Mouse (Mus musculus): ENCODE measurements at regions not wholly inside any gene's neighbourhood (a gene's known extent, or its start where the extent isn't known, plus 50 kb on each side); places are given as distances from the start of the nearest gene placed in this dataset.

GRCm38 (mm10) chr13:102034484-102034883 is 266.5 kb upstream of the Pik3r1 start:
- no peak for DNase-seq

DNA sequence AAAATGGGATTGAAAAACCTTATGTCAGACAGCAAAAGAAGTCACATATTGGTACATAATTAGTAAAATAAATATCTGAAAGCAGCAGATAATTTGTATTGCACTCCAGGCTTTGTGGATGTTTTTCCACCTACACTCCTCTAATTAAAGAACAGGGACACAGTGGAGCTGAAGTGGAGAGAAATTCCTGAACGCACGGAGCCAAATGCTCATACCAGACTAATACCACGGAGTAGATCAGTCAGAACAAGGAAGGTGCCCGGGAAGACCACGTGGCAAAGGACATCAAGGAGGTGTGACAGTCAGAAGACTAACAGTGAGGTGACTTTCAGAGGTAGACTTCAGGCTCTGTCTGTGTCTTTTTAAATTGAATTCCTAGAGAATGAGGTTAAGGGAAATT is 268.0 kb upstream of the Pik3r1 start:
- no peak for DNase-seq

DNA sequence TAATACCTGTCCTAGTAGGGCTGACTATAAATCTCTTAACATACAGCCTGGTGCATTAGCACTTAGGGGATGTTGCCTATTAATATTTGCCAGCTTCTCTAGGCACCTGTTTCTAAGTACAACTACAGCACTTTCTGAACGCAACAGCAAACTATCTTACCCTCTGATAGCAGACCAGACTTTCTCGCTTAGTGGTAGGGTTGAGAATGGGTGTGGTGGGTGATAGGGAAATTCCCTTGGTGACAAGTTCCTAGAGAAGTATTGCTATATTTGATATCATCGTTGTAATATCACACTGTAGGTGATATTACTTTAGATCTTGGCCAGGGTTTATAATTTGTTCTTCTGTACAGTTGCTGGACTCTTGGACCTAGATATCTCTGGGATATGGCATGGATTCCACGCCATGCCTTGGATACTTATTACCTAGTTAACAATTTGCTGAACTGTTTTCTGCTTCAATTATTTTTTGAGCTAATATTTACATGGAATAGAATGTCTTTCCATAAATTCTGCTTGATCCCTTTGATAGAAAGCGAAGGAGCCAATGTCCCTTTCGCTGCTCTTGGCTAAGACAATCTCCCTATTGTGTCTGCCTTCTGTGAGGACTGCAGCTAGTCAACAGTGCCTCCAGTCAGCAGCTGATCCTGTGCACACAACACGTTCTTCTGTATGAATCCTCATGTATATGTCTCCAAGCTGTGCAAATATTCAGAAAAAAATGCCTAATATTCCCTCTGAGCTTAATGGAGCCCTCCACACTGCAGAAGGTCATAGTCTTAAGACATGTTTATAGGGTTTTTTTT is 269.0 kb upstream of the Pik3r1 start:
- no peak for DNase-seq

DNA sequence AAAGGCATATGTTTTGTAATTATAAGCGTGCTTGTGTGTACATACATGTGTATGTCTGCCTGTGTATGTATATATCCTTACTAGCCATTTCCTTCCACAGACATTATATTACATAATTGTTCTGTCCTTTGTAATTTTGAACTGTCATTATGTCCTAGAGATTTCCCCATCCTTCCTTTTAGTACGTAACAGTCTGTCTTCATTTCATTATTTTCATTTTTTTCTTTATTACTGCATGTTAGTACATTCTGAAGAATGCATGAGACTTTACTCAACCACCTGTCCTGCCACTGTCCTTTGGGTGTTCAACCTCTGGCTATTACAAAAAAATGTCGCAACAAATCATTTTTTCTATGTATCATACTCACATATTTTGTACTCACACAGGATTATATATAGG is 292.2 kb upstream of the Pik3r1 start:
- DNase-seq: no peak

- DNase-seq: no peak
Measured at GRCm38 (mm10) chr13:102064590-102065273, 296.7 kb upstream of the Pik3r1 start.

- no peak for DNase-seq
Measured at GRCm38 (mm10) chr13:102065274-102065640, 297.2 kb upstream of the Pik3r1 start.

DNA sequence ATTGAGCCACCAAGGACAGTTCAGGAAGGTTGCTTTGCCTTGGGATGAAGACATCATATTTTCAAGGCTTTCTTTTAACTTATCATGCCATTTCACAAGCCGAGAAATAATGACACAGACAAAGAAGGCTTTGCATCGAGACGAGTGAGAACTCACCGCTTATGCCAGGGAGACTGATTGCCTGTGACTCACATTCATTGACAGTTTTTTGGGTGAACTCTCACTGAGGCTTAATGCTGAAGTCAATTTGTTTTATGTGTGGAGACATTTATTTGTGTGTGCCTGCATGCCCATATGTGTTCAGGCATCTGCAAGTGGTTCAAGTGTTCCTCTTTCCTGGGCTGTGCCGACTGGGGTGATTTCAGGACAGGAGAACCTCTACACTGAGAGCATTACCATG is 297.8 kb upstream of the Pik3r1 start:
- no peak for DNase-seq

GRCm38 (mm10) chr13:102070740-102071139 is 302.7 kb upstream of the Pik3r1 start:
- peak; percentile 5 to 23 for DNase-seq

GRCm38 (mm10) chr13:102072366-102072765 is 304.3 kb upstream of the Pik3r1 start:
- DNase-seq: no peak

DNA sequence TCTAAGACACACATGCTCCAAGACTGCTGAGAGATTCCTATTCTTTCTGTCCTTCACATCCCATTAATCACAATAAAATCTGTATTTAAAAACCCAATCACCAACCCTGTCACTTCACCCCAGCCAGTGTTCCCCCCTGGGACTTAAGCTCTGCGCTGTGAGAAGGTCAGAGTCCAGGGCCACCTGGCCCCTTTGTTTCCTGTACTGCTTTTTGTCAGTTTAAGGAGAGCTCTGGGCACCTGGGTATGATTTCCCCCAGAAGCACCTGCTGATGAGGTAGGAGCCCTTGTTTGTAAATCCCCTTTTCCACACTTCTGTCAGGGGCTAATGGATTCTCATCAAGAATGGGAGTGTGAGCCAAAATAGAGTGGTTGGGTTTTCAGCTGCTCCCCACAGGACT is 319.7 kb upstream of the Pik3r1 start:
- no peak for DNase-seq

GRCm38 (mm10) chr13:102089551-102089950 is 321.5 kb upstream of the Pik3r1 start:
- peak; percentile 35 to 50 for DNase-seq

DNA sequence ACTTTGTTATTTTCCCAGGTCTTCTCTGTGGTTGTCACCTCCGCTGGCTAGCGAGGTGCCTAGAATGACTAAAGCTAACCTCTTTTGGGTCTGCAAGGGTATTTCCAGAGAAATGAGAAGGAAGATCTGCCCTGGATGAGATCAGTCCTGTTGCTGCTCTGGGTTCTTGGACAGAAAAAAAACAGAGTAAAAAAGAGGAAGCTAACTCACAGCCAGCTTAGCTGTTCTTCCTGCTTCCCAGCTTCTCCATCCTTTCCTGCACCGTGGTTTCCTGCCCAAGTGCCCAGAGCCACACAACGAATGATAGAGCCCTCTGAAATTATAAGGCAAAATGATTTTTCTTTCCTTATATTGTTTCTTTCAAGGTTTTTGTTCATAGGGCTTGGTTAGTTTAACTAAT is 326.2 kb upstream of the Pik3r1 start:
- no peak for DNase-seq

GRCm38 (mm10) chr13:102103161-102103560 is 335.1 kb upstream of the Pik3r1 start:
- no peak for DNase-seq

- no peak for DNase-seq
Measured at GRCm38 (mm10) chr13:102106188-102106587, 338.2 kb upstream of the Pik3r1 start.

GRCm38 (mm10) chr13:102108204-102108603 is 340.2 kb upstream of the Pik3r1 start:
- DNase-seq: no peak

- no peak for DNase-seq
Measured at GRCm38 (mm10) chr13:102108916-102109315, 340.9 kb upstream of the Pik3r1 start.

DNA sequence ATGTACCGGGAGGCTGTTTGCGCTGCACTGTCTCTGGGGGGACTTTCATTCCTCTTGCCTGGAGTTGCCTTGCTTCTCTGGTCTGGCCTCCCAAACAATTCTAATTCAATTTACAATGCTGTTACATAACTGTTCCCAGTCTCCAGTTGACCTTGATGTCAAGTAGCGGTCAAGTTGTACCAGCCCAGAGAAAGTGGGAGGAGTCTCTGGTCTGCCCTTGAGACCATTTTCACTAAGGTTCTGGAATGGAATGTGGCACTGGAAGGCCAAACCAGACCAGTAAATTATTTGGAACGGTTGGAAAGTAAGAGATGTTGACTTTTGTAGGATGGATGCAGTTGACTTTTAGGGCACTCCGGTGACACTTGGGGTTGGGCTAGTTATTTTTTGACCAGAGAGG is 345.9 kb upstream of the Pik3r1 start:
- no peak for DNase-seq

GRCm38 (mm10) chr13:102122341-102122740 is 354.3 kb upstream of the Pik3r1 start:
- DNase-seq: no peak

DNA sequence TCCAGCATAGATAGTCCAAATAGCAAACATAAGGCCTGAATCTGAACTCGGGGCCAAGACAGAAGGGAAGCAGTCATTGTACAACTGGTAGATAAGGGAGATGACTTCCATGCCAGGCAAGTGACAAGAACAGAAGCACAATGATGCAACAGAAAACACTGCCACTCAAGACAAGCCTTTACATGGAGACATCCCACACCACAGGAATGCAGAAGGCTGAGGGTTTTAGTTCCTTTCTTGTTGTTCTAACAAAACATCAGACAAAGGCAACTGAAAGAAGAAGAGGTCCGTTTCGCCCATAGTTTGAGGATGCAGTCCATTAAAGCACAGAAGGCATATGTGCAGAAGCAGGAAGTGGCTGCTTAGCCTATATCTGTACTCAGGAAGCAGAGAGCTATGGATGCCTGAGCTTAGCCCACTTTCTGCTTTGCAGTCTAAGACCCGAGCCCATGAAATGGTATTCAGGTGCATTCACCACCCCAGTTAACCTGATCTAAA is 360.0 kb upstream of the Pik3r1 start:
- DNase-seq: no peak

- no peak for DNase-seq
Measured at GRCm38 (mm10) chr13:102131459-102131858, 363.4 kb upstream of the Pik3r1 start.

DNA sequence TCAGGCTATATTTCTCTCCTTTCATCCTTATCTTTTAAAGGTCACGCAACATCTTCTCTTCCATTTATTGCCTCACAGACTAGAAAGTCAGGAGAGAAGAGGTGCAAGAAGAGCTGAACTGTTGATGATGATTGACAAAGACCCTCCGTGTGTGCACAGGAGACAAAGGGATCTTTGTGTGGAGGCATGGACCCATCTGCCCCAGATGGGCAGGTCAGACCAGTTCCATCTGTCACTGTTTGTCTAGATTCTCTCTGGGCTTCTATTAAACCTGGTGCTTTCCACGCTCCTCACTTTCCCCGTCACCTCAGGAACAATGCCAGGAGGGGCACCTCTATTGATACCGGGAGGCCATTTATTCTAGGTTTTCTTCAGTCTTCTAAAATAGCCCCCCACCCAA is 364.1 kb upstream of the Pik3r1 start:
- DNase-seq: no peak

DNA sequence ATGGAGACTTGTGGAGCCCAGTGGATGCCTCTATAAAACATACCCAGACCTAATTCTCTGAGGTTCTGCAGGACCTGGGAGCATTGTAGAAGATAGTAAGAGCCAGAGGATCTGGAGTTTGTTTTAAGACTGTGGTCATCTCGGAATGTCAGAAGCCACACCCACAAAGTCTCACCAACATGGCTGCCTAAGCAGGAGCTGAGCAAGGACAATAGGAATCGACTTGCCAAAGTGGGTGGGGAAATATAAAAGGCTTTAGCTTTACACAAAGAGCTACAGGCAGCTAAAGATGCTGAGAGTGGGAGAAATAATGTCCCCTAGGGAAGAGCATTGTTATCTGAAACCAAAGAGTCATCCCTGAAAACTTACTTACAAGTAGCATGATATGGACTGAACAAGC is 364.7 kb upstream of the Pik3r1 start:
- no peak for DNase-seq

DNA sequence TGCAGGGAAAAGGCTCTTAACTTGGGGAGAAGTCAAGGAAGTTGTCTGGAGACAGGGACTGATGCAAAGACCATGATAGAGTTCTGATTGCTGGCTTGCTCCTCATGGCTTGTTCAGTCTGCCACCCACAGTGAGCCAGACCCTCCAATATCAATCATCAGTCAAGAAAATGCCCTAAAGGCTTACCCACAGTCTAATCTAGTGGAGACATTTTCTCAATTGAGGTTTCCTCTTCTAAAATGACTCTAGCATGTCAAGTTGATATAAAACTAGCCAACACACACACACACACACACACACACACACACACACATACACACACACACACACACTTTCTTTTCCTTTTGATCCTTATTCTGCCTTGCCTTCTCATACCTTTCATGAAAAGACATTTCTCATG is 367.2 kb upstream of the Pik3r1 start:
- DNase-seq: no peak

DNA sequence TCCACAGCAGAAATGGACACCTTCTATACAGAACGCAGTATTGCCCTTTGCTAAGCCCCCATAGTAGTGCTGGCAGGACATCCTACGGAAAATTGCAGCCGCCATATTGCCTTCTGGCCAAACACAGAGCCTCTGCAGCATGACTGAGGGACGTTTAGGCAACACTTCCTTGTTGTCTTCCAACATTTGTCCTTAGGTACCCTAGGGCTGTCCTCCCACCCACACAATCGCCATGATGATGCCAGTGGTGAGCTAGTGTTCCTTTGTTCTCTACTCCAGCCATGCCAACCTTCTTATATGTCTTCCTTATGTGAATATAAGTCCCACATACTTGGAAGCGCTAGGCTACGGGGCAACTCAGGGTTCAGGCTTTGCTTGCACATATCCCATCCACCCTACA is 375.0 kb upstream of the Pik3r1 start:
- no peak for DNase-seq

All from thymus, postnatal 36 days (tissue).